Mouse (Mus musculus) MEL (cell line): ENCODE data around the gene Vmn2r29. TPM values are rescaled to one million over a fixed set of nuclear protein-coding genes. Genes with fewer than 3 reads are reported as not detected.
"Not testable (repeated sequence)": the region's sequence is repeated elsewhere in the genome, so short reads cannot be mapped to it uniquely, and the experiment has no call there.

Source experiments
- DNase-seq: peaks from one replicate; pipeline ENCODE4 v3.0.0; 2011; ENCODE audit warnings: low read depth, low spot score
- H3K27ac ChIP-seq: 2 replicates; pipeline ENCODE4 v1.5.1; 2012; ENCODE audit warnings: low read depth, mild to moderate bottlenecking, control low read depth, low read length, moderate library complexity; ENCODE audit not compliant: control insufficient read depth
- H3K27me3 ChIP-seq, 2 experiments: fragments of 150-350 bp in 1 of 2; sonication (generic) in 1 of 2; 2 replicates each; pipeline ENCODE4 v1.6.1; 2012; ENCODE audit warnings: low read length in 2 of 2, mild to moderate bottlenecking in 2 of 2, improper control_type of control experiment in 1 of 2, moderate library complexity in 1 of 2; ENCODE audit not compliant: insufficient read depth in 2 of 2, control insufficient read depth in 1 of 2
- H3K36me3 ChIP-seq, 2 experiments: 2 replicates each; pipeline ENCODE4 v1.6.1; 2012 to 2014; ENCODE audit warnings: low read length in 2 of 2, improper control_type of control experiment in 1 of 2, inconsistent platforms in 1 of 2, mild to moderate bottlenecking in 1 of 2; ENCODE audit not compliant: insufficient read depth in 2 of 2, control insufficient read depth in 1 of 2
- H3K4me1 ChIP-seq, 2 experiments: fragments of 150-350 bp in 1 of 2; sonication (generic) in 1 of 2; 2 replicates each; pipeline ENCODE4 v1.6.1; 2012; ENCODE audit warnings: low read length in 2 of 2, improper control_type of control experiment in 1 of 2, mild to moderate bottlenecking in 1 of 2; ENCODE audit not compliant: insufficient read depth in 2 of 2, control insufficient read depth in 1 of 2
- H3K4me3 ChIP-seq, 2 experiments: fragments of 150-350 bp in 1 of 2; sonication (generic) in 1 of 2; 2 replicates each; pipeline ENCODE4 v1.5.1; 2012; ENCODE audit warnings: low read depth in 2 of 2, low read length in 2 of 2, mild to moderate bottlenecking in 2 of 2, moderate library complexity in 2 of 2, control low read depth in 1 of 2, improper control_type of control experiment in 1 of 2; ENCODE audit not compliant: control insufficient read depth in 1 of 2, insufficient read depth in 1 of 2
- H3K79me2 ChIP-seq: 2 replicates; pipeline ENCODE4 v1.6.1; 2012; ENCODE audit warnings: mild to moderate bottlenecking, low read length, moderate library complexity; ENCODE audit not compliant: control insufficient read depth, poor library complexity, insufficient read depth
- H3K9ac ChIP-seq: 2 replicates; pipeline ENCODE4 v1.6.1; 2012; ENCODE audit warnings: low read depth, mild to moderate bottlenecking, control low read depth, low read length, moderate library complexity; ENCODE audit not compliant: control insufficient read depth, poor library complexity, severe bottlenecking
- H3K9me3 ChIP-seq: fragments of 150-350 bp; sonication (generic); replicated peaks from 2 replicates; pipeline ENCODE4 v1.6.1; 2012; ENCODE audit warnings: mild to moderate bottlenecking, low read length, improper control_type of control experiment, moderate library complexity; ENCODE audit not compliant: insufficient read depth
- CTCF ChIP-seq, 3 experiments: IDR thresholded peaks in 2 of 3; conservative IDR thresholded peaks in 1 of 3; 2 replicates each; pipeline ENCODE4 v1.5.1; 2011 to 2012; ENCODE audit warnings: low read length in 3 of 3, low read depth in 2 of 3, mild to moderate bottlenecking in 2 of 3, improper control_type of control experiment in 1 of 3, inconsistent platforms in 1 of 3, mixed read lengths in 1 of 3, moderate library complexity in 1 of 3; ENCODE audit not compliant: control insufficient read depth in 1 of 3, insufficient read depth in 1 of 3, poor library complexity in 1 of 3, severe bottlenecking in 1 of 3
- HCFC1 ChIP-seq: IDR thresholded peaks from 2 replicates; pipeline ENCODE4 v1.6.1; 2012; ENCODE audit warnings: low read depth, mild to moderate bottlenecking, inconsistent platforms, low read length, improper control_type of control experiment, moderate library complexity
- POLR2AphosphoS2 ChIP-seq: IDR thresholded peaks from 2 replicates; pipeline ENCODE4 v1.6.1; 2011; ENCODE audit warnings: low read length, improper control_type of control experiment
- POLR2AphosphoS5 ChIP-seq: IDR thresholded peaks from 2 replicates; pipeline ENCODE4 v1.6.1; 2012; ENCODE audit warnings: low read depth, borderline replicate concordance, mild to moderate bottlenecking, inconsistent platforms, low read length, moderate library complexity, mixed read lengths
- RAD21 ChIP-seq: IDR thresholded peaks from 2 replicates; pipeline ENCODE4 v1.6.1; 2011; ENCODE audit warnings: mild to moderate bottlenecking, low read depth, low read length, improper control_type of control experiment
- SMC3 ChIP-seq: IDR thresholded peaks from 2 replicates; pipeline ENCODE4 v1.6.1; 2011; ENCODE audit warnings: low read depth, low read length, improper control_type of control experiment
- TBP ChIP-seq: IDR thresholded peaks from 2 replicates; pipeline ENCODE4 v1.8.0; 2011; ENCODE audit warnings: low read depth, low read length, improper control_type of control experiment
- UBTF ChIP-seq: IDR thresholded peaks from 2 replicates; pipeline ENCODE4 v1.6.1; 2012; ENCODE audit warnings: low read depth, mild to moderate bottlenecking, inconsistent platforms, low read length, improper control_type of control experiment, moderate library complexity, borderline replicate concordance; ENCODE audit not compliant: insufficient read depth
- ZC3H11A ChIP-seq: IDR thresholded peaks from 2 replicates; pipeline ENCODE4 v1.6.1; 2012; ENCODE audit warnings: low read depth, mild to moderate bottlenecking, inconsistent platforms, low read length, improper control_type of control experiment
- polyA plus RNA-seq, 2 experiments: library from polyadenylated mRNA; stranded (reverse) in 1 of 2; unstranded in 1 of 2; fragments of >175 nt in 1 of 2; fragments of >200 nt in 1 of 2; gene quantifications; 2 replicates each; pipeline versions ENCODE4 v1.2.1 to v1.2.4; 2012; ENCODE audit warnings: low replicate concordance in 2 of 2, low read depth in 1 of 2; ENCODE audit not compliant: insufficient read length in 2 of 2, insufficient read depth in 1 of 2, missing spikeins in 1 of 2
- total RNA-seq: library from RNA; depleted of rRNA; stranded (reverse); fragments of 300-350 nt; gene quantifications from 2 replicates; pipeline ENCODE4 v1.2.3, GENCODE M21; 2012; rRNA removed

Vmn2r29 gene
- total RNA-seq (0.12 TPM in 1 of 2 replicates, not detected in the other), polyA plus RNA-seq (not detected)

- not testable (repeated sequence) for DNase-seq, H3K4me3 ChIP-seq, H3K79me2 ChIP-seq, H3K4me1 ChIP-seq, H3K27ac ChIP-seq, H3K9me3 ChIP-seq, H3K27me3 ChIP-seq, H3K36me3 ChIP-seq, H3K9ac ChIP-seq
Measured at GRCm38 (mm10) chr7:7247228-7247627, at the start of gene Vmn2r29. TSS of gene Vmn2r29 (minus strand) at chr7:7247328.

GRCm38 (mm10) chr7:7295595-7295994, 48.5 kb upstream of the Vmn2r29 start:
- Histone ChIP-seq H3K9ac (no peak overlapping the region), H3K27me3 (no peaks in the 10 kb centered on the region), H3K27ac (no peak overlapping the region), H3K4me1 (no peaks in the 10 kb centered on the region), H3K9me3 (no peaks in the 10 kb centered on the region), H3K4me3 (no peak overlapping the region), H3K79me2 (no peaks in the 10 kb centered on the region; the same call in 1 of the 2 replicates), H3K36me3 (no peaks in the 10 kb centered on the region; a peak in 1 of 4 replicates)
- DNase-seq = peak; percentile 65
- TF ChIP-seq POLR2AphosphoS5 (no peak), ZC3H11A (peak; percentile 38; the same call in 1 of the 2 replicates), SMC3 (peak; percentile 55), RAD21 (peak; percentile 63), CTCF (IDR thresholded peaks at IDR 0.05 in 2 of 3, conservative IDR thresholded peaks at IDR 0.05 in 1 of 3; ENCODE audit: control insufficient read depth in 1 of 3, insufficient read depth in 1 of 3, low read depth in 2 of 3, low read length in 3 of 3, poor library complexity in 1 of 3, severe bottlenecking in 1 of 3) (peak; percentile 45 to 66 (median 52)), POLR2AphosphoS2 (no peak)
- TF ChIP-seq, all 39 proteins: peak for 4

DNA sequence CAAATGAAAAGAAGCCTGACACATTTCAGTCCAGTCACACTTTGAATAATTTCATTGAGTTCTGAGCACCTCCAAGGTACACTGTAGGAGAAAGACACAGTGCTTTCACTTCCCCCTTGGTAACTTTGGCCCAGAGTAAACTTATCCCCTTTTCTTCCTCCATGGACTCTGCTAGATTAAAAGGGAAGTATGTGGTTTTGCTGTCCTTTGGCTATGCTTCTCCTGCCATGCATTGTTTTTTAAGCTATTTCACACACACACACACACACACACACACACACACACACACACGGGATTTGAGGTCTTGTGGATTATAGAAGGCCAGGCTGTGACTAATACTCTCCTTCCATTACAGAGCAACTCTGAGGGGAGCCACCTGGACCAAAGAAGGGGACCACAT, 34.3 kb upstream of the Vmn2r29 start:
- Histone ChIP-seq H3K36me3 (no peaks in the 10 kb centered on the region), H3K4me3 (no peak overlapping the region), H3K4me1 (peaks cover 0 to 3% of the 10 kb centered on the region in 2 experiments; a peak in 1 of 4 replicates), H3K9me3 (no peaks in the 10 kb centered on the region), H3K79me2 (no peaks in the 10 kb centered on the region), H3K9ac (no peak overlapping the region), H3K27me3 (no peaks in the 10 kb centered on the region), H3K27ac (no peak overlapping the region)
- TF ChIP-seq UBTF = no peak
- DNase-seq = peak; percentile 54

DNA sequence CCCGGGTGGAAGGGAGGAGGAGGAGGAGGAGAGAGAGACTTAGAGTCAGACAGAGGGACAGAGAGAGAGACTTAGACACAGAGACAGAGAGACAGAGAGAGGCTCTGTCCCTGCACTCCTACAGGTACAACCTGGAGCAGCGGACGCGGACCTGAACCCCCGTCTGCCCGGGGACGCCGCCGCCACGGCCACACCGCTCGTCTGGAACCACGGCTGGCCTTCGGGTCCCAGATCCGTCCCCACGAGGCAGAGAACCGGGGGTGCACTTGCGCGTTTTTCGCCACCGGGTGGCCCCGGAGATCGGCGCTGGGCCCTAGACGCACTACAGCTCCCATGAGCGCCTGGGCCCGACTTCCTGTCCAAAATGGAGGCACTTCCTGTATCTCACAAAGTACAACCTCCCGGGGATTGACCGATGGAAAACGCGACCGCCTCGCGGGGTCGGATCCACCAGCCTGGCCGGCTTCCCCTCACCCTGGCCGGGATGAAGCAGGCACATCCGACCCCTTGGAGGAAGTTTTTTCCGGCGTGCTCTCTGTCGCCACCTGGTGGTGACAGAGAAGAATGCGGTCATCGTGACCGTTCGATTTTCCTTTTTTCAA, 30.9 kb upstream of the Vmn2r29 start, which contains the start of gene Gm45844:
Gene Gm45844, minus strand, starts transcription at position 324 of the 602 bp plus-strand sequence.
- TF ChIP-seq CTCF (IDR thresholded peaks at IDR 0.05 in 2 of 3, conservative IDR thresholded peaks at IDR 0.05 in 1 of 3; ENCODE audit: control insufficient read depth in 1 of 3, insufficient read depth in 1 of 3, low read depth in 2 of 3, low read length in 3 of 3, poor library complexity in 1 of 3, severe bottlenecking in 1 of 3) = peak; percentile 76 to 88 (median 76)
- peak; percentile 30 for TF ChIP-seq RAD21
- peak; percentile 100 for TF ChIP-seq UBTF
- TF ChIP-seq SMC3 = peak; percentile 82
- peak; percentile 92 for TF ChIP-seq HCFC1
- TF ChIP-seq TBP = peak; percentile 99
- TF ChIP-seq, all 39 proteins: peak for 6; not testable (repeated sequence) for 33
- H3K9me3 ChIP-seq, H3K9ac ChIP-seq, H3K79me2 ChIP-seq, H3K27me3 ChIP-seq, H3K27ac ChIP-seq, H3K36me3 ChIP-seq, H3K4me1 ChIP-seq: not testable (repeated sequence)
- DNase-seq = peak; percentile 75
- H3K4me3 ChIP-seq = peak within 1 kb of the TSS; percentile 10 to 47; a peak in 3 of 4 replicates

DNA sequence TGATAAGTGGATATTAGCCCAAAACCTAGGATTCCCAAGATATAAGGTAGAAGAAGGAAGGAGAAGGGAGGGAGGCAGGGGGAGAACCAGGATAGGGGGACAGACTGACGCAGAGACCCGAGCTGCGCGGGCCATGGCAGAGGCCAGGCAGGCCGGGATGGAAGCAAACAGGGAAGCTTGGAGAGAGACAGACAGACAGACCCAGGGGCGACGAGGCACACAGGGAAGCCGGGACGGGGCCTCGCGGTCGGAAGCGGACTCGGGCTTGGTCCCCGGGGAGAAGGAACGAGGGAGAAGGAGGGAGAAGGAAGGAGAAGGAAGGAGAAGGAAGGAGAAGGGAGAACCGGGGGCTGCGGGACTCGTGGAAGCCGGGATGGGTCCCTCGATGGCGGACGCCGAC, 30.4 kb upstream of the Vmn2r29 start:
- peak overlapping the region in 1 of 2 experiments; percentile 10; a peak in 2 of 4 replicates for H3K4me3 ChIP-seq
- H3K27ac ChIP-seq = not testable (repeated sequence)

More for the DNA sequence above, 30.4 kb upstream of the Vmn2r29 start:
- peak; percentile 49 for DNase-seq
- H3K9ac ChIP-seq, H3K36me3 ChIP-seq, H3K27me3 ChIP-seq, H3K4me1 ChIP-seq, H3K9me3 ChIP-seq, H3K79me2 ChIP-seq: not testable (repeated sequence)
